Mouse (Mus musculus) layer of hippocampus, adult 9-10 months (tissue): ENCODE measurements around the gene Lclat1.
"Not testable (repeated sequence)": the region's sequence is repeated elsewhere in the genome, so short reads cannot be mapped to it uniquely, and the experiment has no call there.

Experiments
- DNase-seq: peaks from one replicate; pipeline ENCODE4 v3.0.0; 2022; ENCODE audit warnings: low spot score

Gene Lclat1

GRCm38 (mm10) chr17:73244596-73244995 is 136.8 kb downstream of the Lclat1 start:
- no peak for DNase-seq

- no peak for DNase-seq
These were observed 137.4 kb downstream of the Lclat1 start for GRCm38 (mm10) chr17:73245089-73245684.

DNA sequence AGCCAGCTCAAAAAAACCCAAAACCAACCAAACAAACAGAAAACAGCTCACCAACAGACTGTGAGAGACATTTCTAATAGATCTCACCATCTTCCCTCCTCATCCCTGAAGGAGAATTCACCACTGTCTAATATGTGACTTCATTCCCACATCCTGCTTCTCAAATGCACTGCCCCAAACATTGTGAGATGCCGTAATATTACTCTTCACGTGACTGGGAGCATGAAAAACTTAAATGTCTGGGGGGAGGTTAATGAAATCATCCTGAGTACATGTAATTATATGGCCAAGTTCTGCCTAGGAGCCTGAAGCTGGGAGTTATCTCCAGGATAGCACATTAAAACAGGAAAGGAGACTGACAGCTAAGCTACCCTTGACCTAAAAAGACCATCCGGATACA is 138.3 kb downstream of the Lclat1 start:
- DNase-seq, result no peak

GRCm38 (mm10) chr17:73246926-73247325 is 139.1 kb downstream of the Lclat1 start:
- DNase-seq, result no peak

GRCm38 (mm10) chr17:73247758-73248157 is 140.0 kb downstream of the Lclat1 start:
- DNase-seq, result no peak

DNA sequence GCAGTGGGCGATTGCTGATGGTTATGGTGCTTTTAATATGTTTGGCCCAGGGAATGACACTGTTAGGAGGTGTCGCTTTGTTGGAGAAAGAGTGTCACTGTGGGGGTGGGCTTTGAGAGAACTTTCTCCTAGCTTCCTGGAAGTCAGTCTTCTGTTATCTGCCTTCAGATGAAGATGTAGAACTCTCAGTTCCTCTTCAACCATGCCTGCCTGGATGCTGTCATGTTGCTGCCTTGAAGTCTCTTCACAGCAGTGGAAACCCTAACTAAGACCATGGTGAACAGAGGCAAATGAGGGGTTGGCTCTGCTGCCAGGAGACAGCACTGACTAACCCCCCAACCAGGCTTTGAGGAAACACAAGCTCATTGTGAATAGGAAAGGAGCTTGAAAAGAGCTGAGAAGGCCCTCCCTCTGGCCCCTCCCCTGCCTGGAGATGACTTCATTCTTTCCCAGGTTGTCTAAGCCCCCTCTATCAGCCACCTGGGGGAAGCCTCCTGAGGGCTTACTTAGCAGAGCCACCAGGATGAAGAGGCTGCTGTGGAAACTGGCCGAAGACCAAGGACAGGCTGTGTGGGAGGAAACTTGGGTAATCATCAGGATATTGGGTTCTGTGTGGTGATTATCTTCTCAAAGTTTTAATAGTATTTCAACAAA is 142.8 kb downstream of the Lclat1 start:
- no peak for DNase-seq

GRCm38 (mm10) chr17:73251142-73251502 is 143.3 kb downstream of the Lclat1 start:
- no peak for DNase-seq

DNA sequence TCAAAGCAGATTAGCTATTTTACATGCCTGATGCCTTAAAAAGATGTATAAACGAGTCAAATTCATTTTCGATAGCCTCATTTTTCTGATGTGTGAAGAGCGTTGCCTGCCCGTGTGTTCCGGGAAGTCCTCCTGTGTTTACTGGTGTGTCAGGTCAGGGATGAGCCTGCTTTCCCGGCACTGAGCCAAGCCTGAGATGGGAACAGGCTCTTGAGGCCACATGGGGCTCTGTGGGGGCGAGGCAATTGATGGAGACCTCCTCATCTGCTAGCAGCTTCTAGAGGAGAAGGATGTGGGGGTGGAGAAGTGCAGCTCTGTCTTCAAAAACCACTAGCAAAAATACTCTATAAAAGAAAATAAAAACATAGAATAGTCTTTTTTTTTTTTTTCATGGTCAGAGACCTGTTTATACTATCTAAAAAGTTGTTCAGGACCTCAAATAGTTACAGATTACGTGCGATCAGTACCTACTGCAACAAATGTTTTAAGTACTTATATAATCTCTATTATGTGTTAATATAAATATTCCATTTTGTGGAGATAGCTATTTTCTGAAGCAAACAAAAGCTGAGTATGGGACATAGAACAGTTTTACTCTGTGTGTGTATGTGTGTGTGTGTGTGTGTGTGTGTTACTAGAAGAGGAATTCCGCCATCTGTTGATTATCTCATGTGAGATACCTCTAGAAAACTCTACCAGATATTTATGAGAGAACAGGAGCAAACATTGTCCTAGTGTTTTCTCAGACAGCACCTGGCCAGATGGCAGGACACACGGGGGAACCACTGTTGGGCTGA is 144.2 kb downstream of the Lclat1 start:
- DNase-seq, result no peak

DNA sequence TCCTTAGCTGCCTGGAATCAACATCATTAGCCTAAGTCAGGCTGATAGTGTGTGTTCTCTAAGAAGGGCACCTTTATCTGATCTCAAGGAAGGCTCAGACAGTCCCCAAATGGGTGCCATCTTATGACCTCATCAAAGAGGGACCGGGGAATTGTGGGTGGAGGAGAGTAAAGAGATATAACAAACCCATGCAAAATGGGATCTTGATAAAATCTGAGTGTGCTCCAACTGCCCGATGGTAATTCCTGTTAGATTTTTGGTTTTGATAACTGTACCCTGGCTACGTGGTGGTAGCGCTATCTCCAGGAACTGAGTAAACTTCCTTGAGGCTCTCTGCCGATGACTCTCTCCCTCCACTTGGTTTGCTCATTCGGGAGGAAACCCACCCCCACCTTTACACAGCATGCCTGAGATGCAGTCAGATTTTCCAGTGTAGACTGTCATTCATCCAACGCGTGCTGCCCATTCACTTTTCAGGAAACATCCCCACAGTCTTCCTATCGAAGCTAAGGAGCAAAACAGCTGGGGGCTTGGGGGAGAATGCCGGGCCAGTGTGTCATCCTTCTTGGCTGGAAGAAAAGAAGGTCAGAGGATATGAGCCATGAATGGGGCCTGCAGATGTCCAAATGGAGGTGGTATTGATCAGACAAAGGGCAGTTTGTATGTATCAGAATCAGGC is 145.6 kb downstream of the Lclat1 start:
- no peak for DNase-seq

GRCm38 (mm10) chr17:73255801-73256200 is 148.0 kb downstream of the Lclat1 start:
- DNase-seq, result no peak

DNA sequence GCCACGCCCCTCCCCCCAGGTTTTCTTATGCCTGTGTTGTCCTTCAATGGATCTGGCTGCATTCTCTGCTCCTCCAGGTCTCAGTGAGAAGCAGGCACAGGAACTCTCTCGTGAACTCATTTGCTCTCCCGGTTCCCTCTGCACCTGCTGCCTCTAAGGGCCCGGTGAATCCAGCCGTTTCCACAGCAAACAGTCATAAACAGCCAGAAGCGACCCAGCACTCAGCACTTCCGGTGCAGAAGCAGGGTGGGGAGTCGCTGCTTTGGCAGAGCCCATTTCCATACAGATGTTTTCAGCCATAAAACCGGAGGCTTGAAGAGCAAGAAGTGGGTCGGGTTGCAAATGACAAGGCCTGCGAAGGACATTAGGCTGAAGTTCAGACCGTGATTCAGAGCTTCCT is 150.8 kb downstream of the Lclat1 start:
- DNase-seq, result no peak

DNA sequence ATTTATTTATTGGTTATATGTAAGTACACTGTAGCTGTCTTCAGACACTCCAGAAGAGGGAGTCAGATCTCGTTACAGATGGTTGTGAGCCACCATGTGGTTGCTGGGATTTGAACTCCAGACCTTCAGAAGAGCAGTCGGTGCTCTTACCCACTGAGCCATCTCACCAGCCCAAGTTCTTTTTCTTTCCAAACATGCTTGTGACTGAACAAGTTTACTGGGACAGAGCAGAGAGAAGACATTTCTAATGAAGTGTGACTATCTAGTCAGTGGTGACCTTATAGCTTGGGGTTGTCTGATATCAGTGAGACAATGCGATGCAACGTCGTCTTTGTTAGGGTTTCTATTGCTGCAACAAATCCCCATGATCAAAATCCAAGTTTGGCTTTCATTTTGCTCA is 151.5 kb downstream of the Lclat1 start:
- not testable (repeated sequence) for DNase-seq

DNA sequence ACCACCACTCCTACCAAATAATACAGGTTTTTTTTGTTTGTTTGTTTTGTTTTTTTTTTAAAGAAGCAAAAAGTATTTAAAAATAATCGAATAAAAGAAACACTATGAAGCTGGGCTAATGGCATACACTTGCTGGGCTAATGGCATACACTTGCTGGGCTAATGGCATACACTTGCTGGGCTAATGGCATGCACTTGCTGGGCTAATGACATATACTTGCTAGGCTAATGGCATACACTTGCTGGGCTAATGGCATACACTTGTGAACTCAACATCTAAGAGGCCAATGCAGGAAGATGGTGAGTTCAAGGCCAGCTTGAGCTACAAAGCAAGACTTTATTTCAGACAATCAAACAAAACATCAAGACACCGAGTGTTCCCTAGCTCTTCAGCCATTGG is 154.8 kb downstream of the Lclat1 start:
- DNase-seq, result no peak

DNA sequence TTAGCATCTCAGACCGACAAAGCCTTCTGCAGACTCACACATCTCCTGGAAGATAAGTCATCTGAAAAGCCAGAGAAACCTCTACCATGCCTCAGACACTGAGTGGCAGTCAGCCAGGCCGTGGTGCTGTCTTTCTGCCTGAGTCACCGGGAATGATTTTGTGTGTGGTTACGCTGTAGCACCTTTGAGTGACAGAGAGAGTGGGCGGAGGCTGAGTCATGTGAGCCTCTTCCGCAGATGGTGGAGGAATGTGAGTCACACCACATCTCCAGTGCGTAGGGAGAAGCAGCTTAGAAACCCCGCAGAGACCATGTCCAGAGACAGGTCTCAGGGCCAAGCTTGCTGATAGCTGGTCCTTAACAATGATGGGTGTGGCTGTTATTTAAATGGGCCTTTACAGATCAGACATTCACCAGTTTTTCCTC is 155.3 kb downstream of the Lclat1 start:
- peak; percentile 51 for DNase-seq

DNA sequence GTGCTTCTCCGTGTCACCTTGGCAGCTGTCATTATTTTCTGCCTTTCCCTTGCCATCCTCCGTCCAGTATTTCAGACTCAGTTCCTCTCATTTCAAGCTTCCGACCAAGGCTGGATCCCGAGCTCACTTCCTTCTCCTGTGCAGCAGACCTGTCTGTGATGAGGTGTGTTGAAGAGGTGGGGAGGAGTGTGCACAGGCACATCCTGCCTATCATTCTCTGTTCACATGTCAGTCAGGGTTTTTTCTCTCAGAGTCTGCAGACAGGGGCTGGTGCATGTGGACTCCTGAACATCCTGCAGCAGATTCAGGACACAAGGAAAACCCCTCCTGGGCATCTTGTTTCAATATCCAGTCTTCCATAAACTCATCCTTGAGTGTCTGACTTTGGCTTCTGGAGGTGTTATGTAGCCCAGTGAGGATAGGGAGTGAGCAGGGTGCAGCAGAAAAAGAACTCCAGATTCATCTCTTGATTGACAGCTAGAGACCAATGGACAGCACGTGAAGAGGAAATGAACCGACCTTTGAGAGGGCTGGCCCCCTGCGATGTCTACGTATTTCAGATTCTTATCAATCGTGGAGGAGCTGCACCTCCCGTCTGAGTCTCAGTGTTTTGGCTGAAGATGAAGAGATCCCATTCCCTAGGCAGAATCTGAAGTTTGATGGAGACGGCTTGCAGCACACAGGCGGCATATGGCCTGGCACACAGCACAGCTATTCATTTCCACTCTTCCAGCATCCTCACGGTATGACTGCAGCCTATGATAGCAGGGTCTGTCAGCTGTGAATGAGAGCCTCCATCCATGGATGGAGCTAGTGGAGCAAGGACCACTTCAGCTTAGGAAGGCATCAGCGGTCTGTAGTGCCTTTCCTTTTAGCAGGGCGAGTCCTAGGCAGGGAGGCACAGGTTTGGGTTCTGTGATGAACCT is 163.3 kb downstream of the Lclat1 start:
- no peak for DNase-seq

GRCm38 (mm10) chr17:73271797-73272600 is 164.2 kb downstream of the Lclat1 start:
- peak; percentile 71 for DNase-seq

GRCm38 (mm10) chr17:73273809-73274208 is 166.0 kb downstream of the Lclat1 start:
- no peak for DNase-seq

- DNase-seq, result no peak
These were observed 167.3 kb downstream of the Lclat1 start for GRCm38 (mm10) chr17:73275066-73275465.

GRCm38 (mm10) chr17:73277770-73278169 is 170.0 kb downstream of the Lclat1 start:
- no peak for DNase-seq

GRCm38 (mm10) chr17:73282702-73283101 is 174.9 kb downstream of the Lclat1 start:
- DNase-seq, result not testable (repeated sequence)

DNA sequence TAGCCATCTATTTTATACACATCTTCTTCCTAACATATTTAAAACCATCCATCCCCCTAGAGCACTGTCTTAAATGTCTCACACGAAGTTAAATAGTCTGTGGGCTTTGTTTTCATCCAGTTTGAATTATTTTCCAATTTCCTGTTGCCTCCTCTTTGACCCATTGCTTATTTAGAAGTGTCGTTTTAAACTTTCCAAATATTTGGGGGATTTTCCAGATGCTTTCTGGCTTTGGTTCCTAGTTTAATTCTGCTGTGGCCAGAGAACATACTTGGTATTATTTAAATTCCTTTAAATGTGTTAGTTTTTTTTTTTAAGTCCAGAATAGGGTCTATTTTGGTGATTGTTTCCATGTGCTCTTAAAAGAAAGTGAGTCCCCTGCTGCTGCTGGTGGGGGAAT is 176.5 kb downstream of the Lclat1 start:
- no peak for DNase-seq
